ENCODE assay signal across 8 mouse cellular contexts in genomic region chr11:61266551-61267533, GRCm38 (mm10). TPM values are rescaled to one million over a fixed set of nuclear protein-coding genes. Genes with fewer than 3 reads are reported as not detected.
A peak's percentile ranks its signal among the peaks of the same experiment; 100 is the strongest.
DNase-seq lines count a peak whose midpoint lies in the region; ATAC-seq and TF ChIP-seq lines count a peak whose summit lies in the region.

Gene Aldh3a2, minus strand, starts transcription at chr11:61267464.

- DNase-seq in gastrocnemius, postnatal 10 days: peak; percentile 93
- DNase-seq in induced T-regulatory cell, adult 2 months (ENCODE audit: low read depth): peak; percentile 98
- peak; percentile 83 to 93 for DNase-seq in left cerebral cortex, adult 9 months (ENCODE audit: low spot score in 2 of 2)
- DNase-seq in right cerebral cortex, postnatal 14 days: peak; percentile 92
- peak; percentile 95 to 96 for DNase-seq in urinary bladder, postnatal 36 days (ENCODE audit: low spot score in 2 of 2)

- H3K4me3 ChIP-seq in cortical plate, adult 2 months (ENCODE audit: insufficient read depth, low read length): peak within 1 kb of the TSS; percentile 66

- TF ChIP-seq POLR2A in cortical plate, adult 2 months (IDR thresholded peaks at IDR 0.05; ENCODE audit: extremely low read depth, insufficient read depth, low read length): peak; percentile 98

- H3K4me1 ChIP-seq in cortical plate, adult 2 months (ENCODE audit: control insufficient read depth, insufficient read depth, low read length): no peaks in the 10 kb centered on the region

- H3K27ac ChIP-seq in cortical plate, adult 2 months (ENCODE audit: insufficient read depth, low read length): peak within 1 kb of the TSS; percentile 68

- ATAC-seq in activated CD4-positive, CD25-positive, alpha-beta regulatory T cell, adult 4 months: peak; percentile 97
- peak; percentile 96 for ATAC-seq in megakaryocyte progenitor cell, adult 5-6 weeks (replicated peaks; ENCODE audit: poor library complexity)

- TF ChIP-seq CTCF in cortical plate, adult 2 months (IDR thresholded peaks at IDR 0.05; ENCODE audit: extremely low read depth, insufficient read depth, low read length): no peak

RNA-seq across cellular contexts. Expression of gene Aldh3a2, which starts in this region (rescaled TPM):
- 10 to 100 TPM; 34.2 to 40.6 TPM for polyA plus RNA-seq in activated CD4-positive, CD25-positive, alpha-beta regulatory T cell, adult 4 months (2017; shearing (Covaris generic))
- polyA plus RNA-seq in cortical plate, adult 2 months (2012; rRNA removed): 47.5 and 47.7 TPM in 2 replicates
- 10 to 100 TPM; 18.6 to 22.6 TPM for total RNA-seq in gastrocnemius, postnatal 10 days (2021)
- total RNA-seq in megakaryocyte progenitor cell, adult 5-6 weeks (2015): 20.2 and 25.5 TPM in 2 replicates
- 17.3 and 17.6 TPM in 2 replicates for total RNA-seq in megakaryocyte progenitor cell, adult 5-6 weeks (2017)

Comparison
In these comparisons a context has a peak if more than half of its experiments do, and no peak if none do; other contexts are left out.
1. Peak in every context shown above with its lines: DNase-seq, ATAC-seq, H3K4me3 ChIP-seq and H3K27ac ChIP-seq.